In genomic region chr1:54896109-54897085, GRCm38 (mm10) we compare ENCODE assay signal across 8 mouse cellular contexts. TPM values are rescaled to one million over a fixed set of nuclear protein-coding genes. Genes with fewer than 3 reads are reported as not detected.
DNase-seq lines count a peak whose midpoint lies in the region; ATAC-seq and TF ChIP-seq lines count a peak whose summit lies in the region.

No protein-coding gene starts in this region.

- WGBS in liver, postnatal 0 days (ENCODE audit: insufficient replicate concordance), result 45% methylated on average over 11 of the region's 12 CpGs
- WGBS in midbrain, postnatal 0 days, result 55% methylated on average over 11 of the region's 12 CpGs
- 62% methylated on average over 12 of the region's 12 CpGs for WGBS in liver, embryonic 12.5 days (ENCODE audit: insufficient replicate concordance)

- H3K4me3 ChIP-seq in liver, postnatal 0 days (ENCODE audit: low read depth, low read length), result no peak overlapping the region
- no peak overlapping the region for H3K4me3 ChIP-seq in midbrain, postnatal 0 days (ENCODE audit: low read depth, low read length)
- no peak overlapping the region for H3K4me3 ChIP-seq in liver, embryonic 12.5 days

- H3K9me3 ChIP-seq in liver, postnatal 0 days (ENCODE audit: low read length), result no peaks in the 10 kb centered on the region
- H3K9me3 ChIP-seq in midbrain, postnatal 0 days (ENCODE audit: low read length), result no peaks in the 10 kb centered on the region
- no peaks in the 10 kb centered on the region for H3K9me3 ChIP-seq in liver, embryonic 12.5 days (replicated peaks)

- no peak for TF ChIP-seq EP300 in liver, postnatal 0 days (IDR thresholded peaks at IDR 0.05; ENCODE audit: low read depth)

- peak; percentile 18 for DNase-seq in cerebellum, adult 9-10 months
- no peak for DNase-seq in cerebellum, adult 11 months
- DNase-seq in liver, postnatal 0 days, result no peak
- DNase-seq in liver, result no peak
- peak; percentile 55 to 67 for DNase-seq in layer of hippocampus, adult 8-10 months (ENCODE audit: low spot score in 2 of 2)
- no peak for DNase-seq in midbrain, postnatal 0 days (ENCODE audit: low spot score)
- no peak for DNase-seq in embryo, embryonic 10 days (ENCODE audit: low spot score)

- no peaks in the 10 kb centered on the region for H3K27me3 ChIP-seq in liver, postnatal 0 days (ENCODE audit: insufficient read depth, low read length)
- no peaks in the 10 kb centered on the region for H3K27me3 ChIP-seq in midbrain, postnatal 0 days (ENCODE audit: insufficient read depth, low read length)
- no peaks in the 10 kb centered on the region for H3K27me3 ChIP-seq in liver, embryonic 12.5 days (replicated peaks)

- H3K36me3 ChIP-seq in liver, postnatal 0 days (replicated peaks; ENCODE audit: insufficient read depth, low read length), result no peaks in the 10 kb centered on the region
- no peaks in the 10 kb centered on the region for H3K36me3 ChIP-seq in midbrain, postnatal 0 days (ENCODE audit: insufficient read depth, low read length)
- H3K36me3 ChIP-seq in liver, embryonic 12.5 days, result no peaks in the 10 kb centered on the region

- H3K9ac ChIP-seq in liver, postnatal 0 days (replicated peaks), result no peak overlapping the region
- H3K9ac ChIP-seq in midbrain, postnatal 0 days (replicated peaks; ENCODE audit: low read length, poor library complexity, severe bottlenecking), result no peak overlapping the region
- H3K9ac ChIP-seq in liver, embryonic 12.5 days, result no peak overlapping the region

- H3K4me1 ChIP-seq in liver, postnatal 0 days (ENCODE audit: insufficient read depth), result peaks cover 21% of the 10 kb centered on the region
- H3K4me1 ChIP-seq in midbrain, postnatal 0 days (ENCODE audit: insufficient read depth, low read length), result peaks cover 17% of the 10 kb centered on the region
- peaks cover 11% of the 10 kb centered on the region for H3K4me1 ChIP-seq in liver, embryonic 12.5 days

- H3K27ac ChIP-seq in liver, postnatal 0 days (ENCODE audit: low read depth), result no peak overlapping the region; the same call in 1 of the 2 replicates
- peak overlapping the region; percentile 43; the same call in 1 of the 2 replicates for H3K27ac ChIP-seq in midbrain, postnatal 0 days (ENCODE audit: low read depth, low read length)
- H3K27ac ChIP-seq in liver, embryonic 12.5 days, result no peak overlapping the region

- peak overlapping the region; percentile 45; the same call in 1 of the 2 replicates for H3K4me2 ChIP-seq in liver, postnatal 0 days (ENCODE audit: low read depth, low read length)
- H3K4me2 ChIP-seq in midbrain, postnatal 0 days (ENCODE audit: low read depth, low read length, poor library complexity, severe bottlenecking), result no peak overlapping the region
- no peak overlapping the region for H3K4me2 ChIP-seq in liver, embryonic 12.5 days

- ATAC-seq in liver, postnatal 0 days, result no peak
- no peak for ATAC-seq in midbrain, postnatal 0 days (ENCODE audit: low FRiP score)
- no peak for ATAC-seq in liver, embryonic 12.5 days

- TF ChIP-seq CTCF in liver, postnatal 0 days (IDR thresholded peaks at IDR 0.05; ENCODE audit: low read depth), result no peak
- no peak for TF ChIP-seq CTCF in midbrain, postnatal 0 days (IDR thresholded peaks at IDR 0.05)

RNA-seq across cellular contexts. Expression of gene Ankrd44, which starts 29.8 kb away (rescaled TPM):
- 4.0 and 4.7 TPM in 2 replicates for polyA plus RNA-seq in liver, postnatal 0 days (2015; fragmentation: Nextera tagmentation; extraction: Ambion mirVana)
- total RNA-seq in layer of hippocampus, adult 8-10 months (2022), result 10 to 100 TPM; 11.5 to 27.2 (median 18.7) TPM
- 51.6 and 68.9 TPM in 2 replicates for total RNA-seq in midbrain, postnatal 0 days (2014; rRNA removed)
- 13.2 and 16.7 TPM in 2 replicates for polyA plus RNA-seq in midbrain, postnatal 0 days (2015; fragmentation: Nextera tagmentation; extraction: Ambion mirVana)
- 4.5 and 6.1 TPM in 2 replicates for polyA plus RNA-seq in liver, embryonic 12.5 days (2016; fragmentation: Nextera tagmentation; extraction: Ambion mirVana)

Comparison
In these comparisons a context has a peak if more than half of its experiments do, and no peak if none do; other contexts are left out.
1. DNase-seq: peak in cerebellum, adult 9-10 months (single experiment) and layer of hippocampus, adult 8-10 months (2 of 2); none in cerebellum, adult 11 months (single experiment), liver, postnatal 0 days (single experiment), liver (single experiment), midbrain, postnatal 0 days (single experiment) and embryo, embryonic 10 days (single experiment).